Mouse (Mus musculus): ENCODE results near the gene Adarb1. TPM values are rescaled to one million over a fixed set of nuclear protein-coding genes. Genes with fewer than 3 reads are reported as not detected.

Adarb1 gene
- total RNA-seq (2023), result under 1 TPM; 0.18 to 0.35 TPM

DNA sequence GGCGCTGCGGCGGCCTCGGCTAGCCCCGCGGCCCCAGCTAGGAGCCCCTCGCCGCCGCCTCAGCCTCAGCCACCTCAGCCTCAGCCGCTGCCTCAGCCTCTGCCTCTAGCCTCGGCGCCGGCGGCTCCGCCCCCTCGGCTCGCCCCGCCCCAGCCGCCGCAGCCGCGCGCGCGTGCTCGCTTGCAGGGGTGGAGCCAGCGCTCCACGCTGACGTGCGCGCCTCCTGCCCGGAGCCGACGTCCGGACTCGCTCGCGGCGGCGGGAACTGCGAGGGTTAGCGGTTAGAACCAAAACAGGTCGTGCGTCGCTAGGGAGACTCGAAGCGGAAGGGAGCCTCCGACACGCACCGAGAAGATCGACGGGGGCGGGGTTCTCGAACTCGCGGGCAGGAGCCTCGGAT, at the start of gene Adarb1:
Gene Adarb1 (minus strand): TSS at position 133 of the 400 bp plus-strand sequence.

DNA sequence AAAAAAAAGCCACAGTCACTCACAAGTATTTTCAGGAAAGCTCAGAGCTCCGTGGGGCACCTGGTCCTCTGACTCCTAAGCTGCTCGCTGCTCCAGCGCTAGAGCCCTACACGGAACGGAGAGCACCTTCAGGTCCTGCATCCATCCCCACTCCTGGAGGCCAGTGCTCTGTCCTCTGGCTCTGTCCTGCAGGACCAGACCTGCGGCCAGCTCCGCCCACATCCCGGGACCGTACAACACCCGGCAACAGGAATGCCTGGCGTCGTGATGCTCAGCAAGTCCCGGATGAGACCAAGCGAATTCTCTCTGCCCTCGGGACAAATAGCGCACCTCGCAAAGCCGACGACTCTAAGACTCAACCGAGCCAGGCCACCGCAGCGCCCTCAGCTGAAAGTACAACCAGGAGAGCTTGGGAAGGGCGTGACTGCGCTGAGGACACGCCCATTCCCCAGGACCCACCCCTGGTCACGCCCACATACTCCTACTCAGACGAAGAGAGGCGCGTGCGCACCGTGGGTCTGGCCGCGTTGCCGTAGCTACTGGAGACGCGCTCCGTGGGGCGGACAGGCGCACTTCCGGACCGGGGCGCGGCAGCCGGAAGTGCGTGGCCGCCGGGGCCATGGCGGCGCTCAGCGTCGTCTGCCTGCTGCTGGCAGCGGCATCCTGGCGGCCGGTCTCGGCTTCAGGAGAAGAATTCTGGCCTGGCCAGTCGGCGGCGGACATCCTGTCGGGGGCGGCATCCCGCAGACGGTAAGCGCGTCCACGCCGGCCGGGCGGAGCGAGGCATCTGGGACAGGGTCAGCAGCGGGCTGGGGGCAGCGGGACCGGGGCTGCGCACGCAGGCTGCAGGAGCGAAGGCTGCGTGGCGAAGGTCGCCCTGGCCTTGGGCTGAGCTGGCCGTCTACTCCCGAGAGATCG, 159.1 kb downstream of the Adarb1 start, which contains the start of gene Pofut2:
Gene Pofut2 (plus strand): TSS at position 515 of the 918 bp plus-strand sequence.

Other genes with a start within 250 kb of the Adarb1 start
- gene Pofut2, start 159.1 kb downstream of the Adarb1 start, total RNA-seq (2023), result 10 to 100 TPM; 22.6 to 23.5 TPM
- gene Fam207a, start 97.5 kb upstream of the Adarb1 start, total RNA-seq (2023), result 10 to 100 TPM; 15.7 to 16.4 TPM
- gene Itgb2, start 112.0 kb upstream of the Adarb1 start, total RNA-seq (2023), result 100 to 1,000 TPM; 782 to 835 TPM
- 10 to 100 TPM; 70.5 to 75.8 TPM for gene Pttg1ip, start 163.4 kb upstream of the Adarb1 start, total RNA-seq (2023)
- gene Sumo3, start 187.8 kb upstream of the Adarb1 start, total RNA-seq (2023), result 10 to 100 TPM; 54.9 to 60.9 TPM
- gene Gm49325, start 187.9 kb upstream of the Adarb1 start, total RNA-seq (2023), result 1 to 10 TPM in 1 of 2 experiments, not detected in 1; 4.6 TPM
- gene Ube2g2, start 204.0 kb upstream of the Adarb1 start, total RNA-seq (2023), result 10 to 100 TPM; 34.3 to 36.2 TPM

Data from neutrophil, adult 83 days (primary cell).